Mouse (Mus musculus) stomach, embryonic 14.5 days (tissue): Measurements from ENCODE around the gene Arhgef10l. TPM values are rescaled to one million over a fixed set of nuclear protein-coding genes. Genes with fewer than 3 reads are reported as not detected.

Source experiments
- ATAC-seq: fragments of 200-750 bp; cut with Nextera tagmentation; 2 replicates; pipeline ENCODE4 v1.8.0; 2017; ENCODE audit warnings: low read depth, moderate TSS enrichment; ENCODE audit not compliant: insufficient number of reproducible peaks, insufficient read depth, low FRiP score
- H3K27ac ChIP-seq: fragments of 300-500 bp; sonication (generic); 2 replicates; pipeline ENCODE4 v1.5.1; 2014; ENCODE audit warnings: mild to moderate bottlenecking, low read length, moderate library complexity, mixed read lengths
- H3K27me3 ChIP-seq: fragments of 300-500 bp; sonication (generic); 2 replicates; pipeline ENCODE4 v1.6.1; 2014; ENCODE audit warnings: low read length, control low read depth, mixed read lengths; ENCODE audit not compliant: control insufficient read depth, insufficient read depth
- H3K36me3 ChIP-seq: fragments of 300-500 bp; sonication (generic); 2 replicates; pipeline ENCODE4 v1.6.1; 2014; ENCODE audit warnings: mild to moderate bottlenecking, control low read depth, low read length, moderate library complexity, mixed read lengths; ENCODE audit not compliant: control insufficient read depth, insufficient read depth
- H3K4me1 ChIP-seq: fragments of 300-500 bp; sonication (generic); 2 replicates; pipeline ENCODE4 v1.6.1; 2014; ENCODE audit warnings: low read length, control low read depth, mixed read lengths; ENCODE audit not compliant: control insufficient read depth, insufficient read depth
- H3K4me2 ChIP-seq: fragments of 300-500 bp; sonication (generic); replicated peaks from 2 replicates; pipeline ENCODE4 v1.6.1; 2014; ENCODE audit warnings: low read depth, low read length, control low read depth
- H3K4me3 ChIP-seq: fragments of 300-500 bp; sonication (generic); 2 replicates; pipeline ENCODE4 v1.5.1; 2014; ENCODE audit warnings: low read depth, low read length, control low read depth
- H3K9ac ChIP-seq: fragments of 300-500 bp; sonication (generic); replicated peaks from 2 replicates; pipeline ENCODE4 v1.6.1; 2014; ENCODE audit warnings: low read depth, mild to moderate bottlenecking, control low read depth, low read length, moderate library complexity, mixed read lengths
- H3K9me3 ChIP-seq: fragments of 300-500 bp; sonication (generic); 2 replicates; pipeline ENCODE4 v1.6.1; 2016; ENCODE audit warnings: low read depth, low read length, control low read depth; ENCODE audit not compliant: control insufficient read depth
- WGBS: fragments of 180-500 bp; shearing (Covaris S2); extraction: QIAGEN DNeasy Blood & Tissue Kit; methylation state at CpG from one replicate; pipeline ENCODE4 v1.1.7; 2014; 5-methylcytosine and 5-hydroxymethylcytosine counted together
- polyA plus RNA-seq: library from polyadenylated mRNA; unstranded; fragments of >200 nt; fragmentation: Nextera tagmentation; extraction: Ambion mirVana; gene quantifications from 2 replicates; pipeline ENCODE4 v1.2.1, GENCODE M21; 2014

Arhgef10l gene
- polyA plus RNA-seq, 1 experiment from 2014 or later = 9.9 TPM

- no peaks in the 10 kb centered on the region for H3K27me3 ChIP-seq
- no peaks in the 10 kb centered on the region for H3K36me3 ChIP-seq
- H3K9me3 ChIP-seq = no peaks in the 10 kb centered on the region
- H3K9ac ChIP-seq = no peak overlapping the region
- WGBS = 45% methylated on average over 15 of the region's 15 CpGs
- 0 out of 2 replicates have a peak, but pooled peaks have one; percentile 14 for ATAC-seq
- no peak overlapping the region for H3K4me2 ChIP-seq
- no peaks in the 10 kb centered on the region for H3K4me1 ChIP-seq
- H3K27ac ChIP-seq = no peak overlapping the region
- no peak overlapping the region for H3K4me3 ChIP-seq
Observed at GRCm38 (mm10) chr4:140507172-140507714, 158.6 kb downstream of the Arhgef10l start.

- no peak overlapping the region for H3K9ac ChIP-seq
- H3K36me3 ChIP-seq = no peaks in the 10 kb centered on the region
- H3K4me2 ChIP-seq = no peak overlapping the region
- no peaks in the 10 kb centered on the region for H3K4me1 ChIP-seq
- H3K4me3 ChIP-seq = no peak overlapping the region
- H3K27ac ChIP-seq = no peak overlapping the region
- no peaks in the 10 kb centered on the region for H3K9me3 ChIP-seq
- 87% methylated on average over 3 of the region's 3 CpGs for WGBS
- ATAC-seq = no peak
- H3K27me3 ChIP-seq = no peaks in the 10 kb centered on the region
Observed at GRCm38 (mm10) chr4:140505608-140506002, 160.2 kb downstream of the Arhgef10l start.

GRCm38 (mm10) chr4:140504921-140505607 lies 160.7 kb downstream of the Arhgef10l start:
- H3K9me3 ChIP-seq = no peaks in the 10 kb centered on the region
- H3K4me2 ChIP-seq = no peak overlapping the region
- WGBS = 69% methylated on average over 19 of the region's 19 CpGs
- H3K36me3 ChIP-seq = no peaks in the 10 kb centered on the region
- no peak overlapping the region for H3K9ac ChIP-seq
- no peaks in the 10 kb centered on the region for H3K27me3 ChIP-seq
- H3K4me3 ChIP-seq = no peak overlapping the region
- H3K27ac ChIP-seq = no peak overlapping the region
- no peaks in the 10 kb centered on the region for H3K4me1 ChIP-seq
- ATAC-seq = no peak

GRCm38 (mm10) chr4:140504067-140504913 lies 161.5 kb downstream of the Arhgef10l start:
- Histone ChIP-seq H3K4me1 (no peaks in the 10 kb centered on the region), H3K9ac (no peak overlapping the region), H3K4me2 (no peak overlapping the region), H3K4me3 (no peak overlapping the region), H3K36me3 (no peaks in the 10 kb centered on the region), H3K27ac (no peak overlapping the region), H3K9me3 (no peaks in the 10 kb centered on the region), H3K27me3 (no peaks in the 10 kb centered on the region)
- ATAC-seq = no peak; the same call in 1 of the 2 replicates
- WGBS = 24% methylated on average over 16 of the region's 16 CpGs

- Histone ChIP-seq H3K36me3 (no peaks in the 10 kb centered on the region), H3K27ac (no peak overlapping the region), H3K4me2 (no peak overlapping the region), H3K4me3 (no peak overlapping the region), H3K9ac (no peak overlapping the region), H3K9me3 (no peaks in the 10 kb centered on the region), H3K4me1 (no peaks in the 10 kb centered on the region), H3K27me3 (no peaks in the 10 kb centered on the region)
- 56% methylated on average over 7 of the region's 7 CpGs for WGBS
- ATAC-seq = no peak
Observed at GRCm38 (mm10) chr4:140500766-140501165, 165.0 kb downstream of the Arhgef10l start.

- WGBS = 80% methylated on average over 6 of the region's 6 CpGs
- Histone ChIP-seq H3K9me3 (no peaks in the 10 kb centered on the region), H3K36me3 (no peaks in the 10 kb centered on the region), H3K4me3 (no peak overlapping the region), H3K4me1 (no peaks in the 10 kb centered on the region), H3K4me2 (no peak overlapping the region), H3K27me3 (no peaks in the 10 kb centered on the region), H3K9ac (no peak overlapping the region), H3K27ac (no peak overlapping the region)
- no peak for ATAC-seq
Observed at GRCm38 (mm10) chr4:140499571-140499970, 166.2 kb downstream of the Arhgef10l start.

GRCm38 (mm10) chr4:140497169-140497568 lies 168.6 kb downstream of the Arhgef10l start:
- H3K9me3 ChIP-seq = no peaks in the 10 kb centered on the region
- no peak overlapping the region for H3K4me2 ChIP-seq
- no peaks in the 10 kb centered on the region for H3K4me1 ChIP-seq
- no peaks in the 10 kb centered on the region for H3K36me3 ChIP-seq
- WGBS = 30% methylated on average over 20 of the region's 20 CpGs
- H3K27me3 ChIP-seq = no peaks in the 10 kb centered on the region
- H3K9ac ChIP-seq = no peak overlapping the region
- no peak for ATAC-seq
- no peak overlapping the region for H3K4me3 ChIP-seq
- no peak overlapping the region for H3K27ac ChIP-seq

GRCm38 (mm10) chr4:140491555-140491954 lies 174.3 kb downstream of the Arhgef10l start:
- Histone ChIP-seq H3K36me3 (no peaks in the 10 kb centered on the region), H3K4me1 (no peaks in the 10 kb centered on the region), H3K9me3 (no peaks in the 10 kb centered on the region), H3K9ac (no peak overlapping the region), H3K4me2 (no peak overlapping the region), H3K27ac (no peak overlapping the region), H3K4me3 (no peak overlapping the region), H3K27me3 (no peaks in the 10 kb centered on the region)
- no peak for ATAC-seq
- WGBS = 41% methylated on average over 5 of the region's 5 CpGs
